Mouse (Mus musculus) testis, postnatal 10 days (tissue): ENCODE measurements at regions not wholly inside any gene's neighbourhood (a gene's known extent, or its start where the extent isn't known, plus 50 kb on each side); places are given as distances from the start of the nearest gene placed in this dataset.

Experiments
- DNase-seq: peaks from one replicate; pipeline ENCODE4 v3.0.0; 2021; ENCODE audit warnings: low spot score

DNA sequence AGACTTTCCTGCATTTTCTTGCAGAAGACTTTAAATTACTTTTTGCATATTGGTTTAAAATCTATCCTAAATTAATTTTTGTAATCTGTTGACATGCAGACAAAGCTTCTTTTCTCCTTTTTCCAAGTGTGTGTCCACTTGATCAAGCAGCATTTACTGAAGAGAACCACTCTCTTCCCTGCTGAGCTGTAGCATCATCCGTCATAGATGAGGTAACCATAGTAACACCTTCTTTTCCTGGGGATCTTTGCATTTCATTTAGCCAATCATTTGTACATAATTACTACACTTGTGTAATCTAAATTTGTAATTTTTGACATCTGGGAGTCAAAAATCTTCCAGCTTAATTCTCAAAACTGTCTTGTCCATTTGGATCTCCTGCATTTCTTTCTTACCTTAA, 53.2 kb upstream of the Dnajc1 start:
- no peak for DNase-seq
